Mouse (Mus musculus): Measurements from ENCODE around the gene BC048562. TPM values are rescaled to one million over a fixed set of nuclear protein-coding genes. Genes with fewer than 3 reads are reported as not detected.

Gene BC048562
- polyA plus RNA-seq, 1 experiment from 2014 or later, result not detected

GRCm38 (mm10) chr9:108403081-108403480, 33.2 kb upstream of the BC048562 start:
- Histone ChIP-seq H3K4me3 (ENCODE audit: low read depth, low read length) (no peak overlapping the region), H3K9ac (ENCODE audit: low read length) (no peak overlapping the region), H3K27me3 (ENCODE audit: control insufficient read depth, insufficient read depth, low read length) (no peaks in the 10 kb centered on the region), H3K4me1 (ENCODE audit: control insufficient read depth, insufficient read depth, low read length) (no peaks in the 10 kb centered on the region), H3K36me3 (ENCODE audit: control insufficient read depth, insufficient read depth, low read length) (no peaks in the 10 kb centered on the region), H3K4me2 (no peak overlapping the region), H3K9me3 (ENCODE audit: control insufficient read depth, low read length) (no peaks in the 10 kb centered on the region), H3K27ac (ENCODE audit: low read depth, low read length) (no peak overlapping the region)
- DNase-seq (ENCODE audit: low spot score, missing footprints), result no peak
- 83% methylated on average over 4 of the region's 4 CpGs for WGBS
- no peak for ATAC-seq (ENCODE audit: low FRiP score)

GRCm38 (mm10) chr9:108404451-108404850, 31.8 kb upstream of the BC048562 start:
- no peak for ATAC-seq (ENCODE audit: low FRiP score)
- Histone ChIP-seq H3K9me3 (ENCODE audit: control insufficient read depth, low read length) (no peaks in the 10 kb centered on the region), H3K4me3 (ENCODE audit: low read depth, low read length) (no peak overlapping the region), H3K9ac (ENCODE audit: low read length) (no peak overlapping the region), H3K4me2 (no peak overlapping the region), H3K36me3 (ENCODE audit: control insufficient read depth, insufficient read depth, low read length) (no peaks in the 10 kb centered on the region), H3K4me1 (ENCODE audit: control insufficient read depth, insufficient read depth, low read length) (no peaks in the 10 kb centered on the region), H3K27me3 (ENCODE audit: control insufficient read depth, insufficient read depth, low read length) (no peaks in the 10 kb centered on the region), H3K27ac (ENCODE audit: low read depth, low read length) (no peak overlapping the region)
- WGBS, result 79% methylated on average over 8 of the region's 8 CpGs
- no peak for DNase-seq (ENCODE audit: low spot score, missing footprints)

GRCm38 (mm10) chr9:108409535-108409934, 26.7 kb upstream of the BC048562 start:
- H3K9me3 ChIP-seq (ENCODE audit: control insufficient read depth, low read length), result no peaks in the 10 kb centered on the region
- no peaks in the 10 kb centered on the region for H3K4me1 ChIP-seq (ENCODE audit: control insufficient read depth, insufficient read depth, low read length)
- H3K4me2 ChIP-seq, result no peak overlapping the region
- H3K4me3 ChIP-seq (ENCODE audit: low read depth, low read length), result no peak overlapping the region
- DNase-seq (ENCODE audit: low spot score, missing footprints) (no peak), ATAC-seq (ENCODE audit: low FRiP score) (no peak)
- no peak overlapping the region for H3K9ac ChIP-seq (ENCODE audit: low read length)
- H3K27ac ChIP-seq (ENCODE audit: low read depth, low read length), result no peak overlapping the region
- 90% methylated on average over 4 of the region's 4 CpGs for WGBS
- H3K36me3 ChIP-seq (ENCODE audit: control insufficient read depth, insufficient read depth, low read length), result no peaks in the 10 kb centered on the region
- no peaks in the 10 kb centered on the region for H3K27me3 ChIP-seq (ENCODE audit: control insufficient read depth, insufficient read depth, low read length)

- no peaks in the 10 kb centered on the region for H3K9me3 ChIP-seq (ENCODE audit: control insufficient read depth, low read length)
- H3K4me1 ChIP-seq (ENCODE audit: control insufficient read depth, insufficient read depth, low read length), result no peaks in the 10 kb centered on the region
- no peak overlapping the region for H3K4me2 ChIP-seq
- ATAC-seq (ENCODE audit: low FRiP score) (no peak), DNase-seq (ENCODE audit: low spot score, missing footprints) (no peak)
- WGBS, result 82% methylated on average over 9 of the region's 9 CpGs
- H3K27me3 ChIP-seq (ENCODE audit: control insufficient read depth, insufficient read depth, low read length), result no peaks in the 10 kb centered on the region
- H3K27ac ChIP-seq (ENCODE audit: low read depth, low read length), result no peak overlapping the region
- H3K36me3 ChIP-seq (ENCODE audit: control insufficient read depth, insufficient read depth, low read length), result no peaks in the 10 kb centered on the region
- no peak overlapping the region for H3K9ac ChIP-seq (ENCODE audit: low read length)
- no peak overlapping the region for H3K4me3 ChIP-seq (ENCODE audit: low read depth, low read length)
These were observed 24.8 kb upstream of the BC048562 start for GRCm38 (mm10) chr9:108411381-108411942.

- H3K4me3 ChIP-seq (ENCODE audit: low read depth, low read length), result no peak overlapping the region
- H3K9ac ChIP-seq (ENCODE audit: low read length), result no peak overlapping the region
- ATAC-seq (ENCODE audit: low FRiP score), result no peak
- H3K9me3 ChIP-seq (ENCODE audit: control insufficient read depth, low read length), result no peaks in the 10 kb centered on the region
- H3K27me3 ChIP-seq (ENCODE audit: control insufficient read depth, insufficient read depth, low read length), result no peaks in the 10 kb centered on the region
- H3K4me2 ChIP-seq, result no peak overlapping the region
- no peak overlapping the region for H3K27ac ChIP-seq (ENCODE audit: low read depth, low read length)
- WGBS, result 85% methylated on average over 1 of the region's 1 CpGs
- H3K36me3 ChIP-seq (ENCODE audit: control insufficient read depth, insufficient read depth, low read length), result no peaks in the 10 kb centered on the region
- H3K4me1 ChIP-seq (ENCODE audit: control insufficient read depth, insufficient read depth, low read length), result no peaks in the 10 kb centered on the region
- DNase-seq (ENCODE audit: low spot score, missing footprints), result no peak
These were observed 24.1 kb upstream of the BC048562 start for GRCm38 (mm10) chr9:108412221-108412620.

GRCm38 (mm10) chr9:108428384-108428783, 7.9 kb upstream of the BC048562 start, which contains the start of gene Ccdc36:
Ccdc36 (minus strand) TSS chr9:108428484.
- Histone ChIP-seq H3K27me3 (ENCODE audit: control insufficient read depth, insufficient read depth, low read length) (no peaks in the 10 kb centered on the region), H3K4me2 (no peak within 1 kb of the TSS), H3K9ac (ENCODE audit: low read length) (no peak within 1 kb of the TSS), H3K9me3 (ENCODE audit: control insufficient read depth, low read length) (no peaks in the 10 kb centered on the region), H3K4me3 (ENCODE audit: low read depth, low read length) (no peak within 1 kb of the TSS), H3K27ac (ENCODE audit: low read depth, low read length) (no peak within 1 kb of the TSS), H3K36me3 (ENCODE audit: control insufficient read depth, insufficient read depth, low read length) (no peaks in the 10 kb centered on the region), H3K4me1 (ENCODE audit: control insufficient read depth, insufficient read depth, low read length) (0 out of 2 replicates have a peak, but pooled peaks cover 2% of the 10 kb centered on the region)
- ATAC-seq (ENCODE audit: low FRiP score) (no peak), DNase-seq (ENCODE audit: low spot score, missing footprints) (no peak)

GRCm38 (mm10) chr9:108431431-108432067, 4.7 kb upstream of the BC048562 start:
- H3K4me2 ChIP-seq, result peak overlapping the region; percentile 36
- ATAC-seq (ENCODE audit: low FRiP score) (peak; percentile 55; the same call in 1 of the 2 replicates), DNase-seq (ENCODE audit: low spot score, missing footprints) (no peak)
- H3K27me3 ChIP-seq (ENCODE audit: control insufficient read depth, insufficient read depth, low read length), result no peaks in the 10 kb centered on the region
- WGBS, result 55% methylated on average over 32 of the region's 32 CpGs
- no peaks in the 10 kb centered on the region; the same call in 1 of the 2 replicates for H3K9me3 ChIP-seq (ENCODE audit: control insufficient read depth, low read length)
- 0 out of 2 replicates have a peak overlapping the region, but pooled peaks have one; percentile 24 for H3K9ac ChIP-seq (ENCODE audit: low read length)
- H3K4me3 ChIP-seq (ENCODE audit: low read depth, low read length), result peak overlapping the region; percentile 16; the same call in 1 of the 2 replicates
- H3K36me3 ChIP-seq (ENCODE audit: control insufficient read depth, insufficient read depth, low read length), result no peaks in the 10 kb centered on the region
- peaks cover 6% of the 10 kb centered on the region; the same call in 1 of the 2 replicates for H3K4me1 ChIP-seq (ENCODE audit: control insufficient read depth, insufficient read depth, low read length)
- no peak overlapping the region for H3K27ac ChIP-seq (ENCODE audit: low read depth, low read length)

GRCm38 (mm10) chr9:108439176-108439575, 2.9 kb downstream of the BC048562 start:
- Histone ChIP-seq H3K4me3 (ENCODE audit: low read depth, low read length) (no peak overlapping the region), H3K4me2 (no peak overlapping the region), H3K4me1 (ENCODE audit: control insufficient read depth, insufficient read depth, low read length) (peaks cover 4% of the 10 kb centered on the region; the same call in 1 of the 2 replicates), H3K27ac (ENCODE audit: low read depth, low read length) (no peak overlapping the region), H3K27me3 (ENCODE audit: control insufficient read depth, insufficient read depth, low read length) (no peaks in the 10 kb centered on the region), H3K9me3 (ENCODE audit: control insufficient read depth, low read length) (no peaks in the 10 kb centered on the region; the same call in 1 of the 2 replicates), H3K9ac (ENCODE audit: low read length) (no peak overlapping the region), H3K36me3 (ENCODE audit: control insufficient read depth, insufficient read depth, low read length) (no peaks in the 10 kb centered on the region)
- 85% methylated on average over 6 of the region's 6 CpGs for WGBS
- DNase-seq (ENCODE audit: low spot score, missing footprints) (no peak), ATAC-seq (ENCODE audit: low FRiP score) (no peak)

GRCm38 (mm10) chr9:108440485-108440884, 4.2 kb downstream of the BC048562 start:
- H3K27ac ChIP-seq (ENCODE audit: low read depth, low read length), result no peak overlapping the region
- no peaks in the 10 kb centered on the region; the same call in 1 of the 2 replicates for H3K9me3 ChIP-seq (ENCODE audit: control insufficient read depth, low read length)
- no peak for DNase-seq (ENCODE audit: low spot score, missing footprints)
- H3K27me3 ChIP-seq (ENCODE audit: control insufficient read depth, insufficient read depth, low read length), result no peaks in the 10 kb centered on the region
- no peak overlapping the region for H3K4me2 ChIP-seq
- H3K36me3 ChIP-seq (ENCODE audit: control insufficient read depth, insufficient read depth, low read length), result no peaks in the 10 kb centered on the region
- no peak for ATAC-seq (ENCODE audit: low FRiP score)
- H3K9ac ChIP-seq (ENCODE audit: low read length), result no peak overlapping the region
- 83% methylated on average over 5 of the region's 5 CpGs for WGBS
- peaks cover 4% of the 10 kb centered on the region; the same call in 1 of the 2 replicates for H3K4me1 ChIP-seq (ENCODE audit: control insufficient read depth, insufficient read depth, low read length)
- H3K4me3 ChIP-seq (ENCODE audit: low read depth, low read length), result no peak overlapping the region

All from midbrain, embryonic 11.5 days (tissue).